Mouse (Mus musculus): Measurements from ENCODE around the gene Rab3b.

Rab3b gene

GRCm38 (mm10) chr4:108950201-108950600, 71.3 kb downstream of the Rab3b start:
- DNase-seq (ENCODE audit: extremely low spot score), result no peak

- no peak for DNase-seq (ENCODE audit: extremely low spot score)
These were observed 72.8 kb downstream of the Rab3b start for GRCm38 (mm10) chr4:108951663-108952062.

GRCm38 (mm10) chr4:108959696-108960095, 80.8 kb downstream of the Rab3b start:
- DNase-seq (ENCODE audit: extremely low spot score), result no peak

GRCm38 (mm10) chr4:108960619-108961460, 82.0 kb downstream of the Rab3b start:
- DNase-seq (ENCODE audit: extremely low spot score), result no peak

- DNase-seq (ENCODE audit: extremely low spot score), result no peak
These were observed 84.2 kb downstream of the Rab3b start for GRCm38 (mm10) chr4:108963017-108963416.

- no peak for DNase-seq (ENCODE audit: extremely low spot score)
These were observed 90.7 kb downstream of the Rab3b start for GRCm38 (mm10) chr4:108969517-108969916.

- no peak for DNase-seq (ENCODE audit: extremely low spot score)
These were observed 92.2 kb downstream of the Rab3b start for GRCm38 (mm10) chr4:108971054-108971453.

- DNase-seq (ENCODE audit: extremely low spot score), result peak; percentile 35
These were observed 97.7 kb downstream of the Rab3b start for GRCm38 (mm10) chr4:108976458-108977071.

- no peak for DNase-seq (ENCODE audit: extremely low spot score)
These were observed 108.1 kb downstream of the Rab3b start for GRCm38 (mm10) chr4:108986833-108987472.

- DNase-seq (ENCODE audit: extremely low spot score), result no peak
These were observed 108.6 kb downstream of the Rab3b start for GRCm38 (mm10) chr4:108987473-108987842.

GRCm38 (mm10) chr4:108989430-108989829, 110.6 kb downstream of the Rab3b start:
- DNase-seq (ENCODE audit: extremely low spot score), result no peak

GRCm38 (mm10) chr4:108990032-108990431, 111.2 kb downstream of the Rab3b start:
- no peak for DNase-seq (ENCODE audit: extremely low spot score)

GRCm38 (mm10) chr4:108990571-108990970, 111.7 kb downstream of the Rab3b start:
- DNase-seq (ENCODE audit: extremely low spot score), result no peak

- DNase-seq (ENCODE audit: extremely low spot score), result no peak
These were observed 112.9 kb downstream of the Rab3b start for GRCm38 (mm10) chr4:108991811-108992210.

All from embryo, embryonic 9.5 days (tissue).